Mouse (Mus musculus) left cerebral cortex, postnatal 36 days (tissue): ENCODE results near the gene Fam189b. TPM values are rescaled to one million over a fixed set of nuclear protein-coding genes. Genes with fewer than 3 reads are reported as not detected.
A peak's percentile ranks its signal among the peaks of the same experiment; 100 is the strongest.
"Not testable (repeated sequence)": the region's sequence is repeated elsewhere in the genome, so short reads cannot be mapped to it uniquely, and the experiment has no call there.

Experiments used
- DNase-seq, 2 experiments: peaks; one replicate each; pipeline ENCODE4 v3.0.0; 2021 to 2022; ENCODE audit warnings: low spot score in 2 of 2, mixed read lengths in 1 of 2
- intact Hi-C: fragments of 180-260 bp; cut with DNase I; formaldehyde crosslinking; loops from one replicate; pipeline ENCODE4 v1.15.1; 2025
- total RNA-seq, 2 experiments: library from RNA; stranded (reverse); gene quantifications; 2 replicates each; pipeline ENCODE4 v1.2.3; 2021

Fam189b gene
- total RNA-seq, 2 experiments from 2014 or later = 59.3 to 60.3 TPM

- intact Hi-C loops = loop anchor here (5.0 kb wide), 1 partner anchor 46 kb away; no protein-coding TSS in a partner anchor
- peak; percentile 83 for DNase-seq
Measured at GRCm38 (mm10) chr3:89195979-89196877, 13.3 kb downstream of the Fam189b start.

GRCm38 (mm10) chr3:89199839-89200238 lies 16.9 kb downstream of the Fam189b start:
- intact Hi-C loops = loop anchor here (5.0 kb wide), 1 partner anchor 42 kb away; no protein-coding TSS in a partner anchor
- DNase-seq = no peak

- intact Hi-C loops = no loop called here
- DNase-seq = peak; percentile 78 to 84
Measured at GRCm38 (mm10) chr3:89202253-89203141, 19.6 kb downstream of the Fam189b start, which contains the start of gene Gba. Gba (plus strand) TSS chr3:89202928.

GRCm38 (mm10) chr3:89203142-89203514 lies 20.2 kb downstream of the Fam189b start:
- DNase-seq = no peak
- intact Hi-C loops = no loop called here

GRCm38 (mm10) chr3:89206079-89206478 lies 23.1 kb downstream of the Fam189b start:
- intact Hi-C loops = no loop called here
- DNase-seq = no peak

- DNase-seq = no peak
Measured at GRCm38 (mm10) chr3:89206695-89207094, 23.8 kb downstream of the Fam189b start.

GRCm38 (mm10) chr3:89208075-89208657 lies 25.2 kb downstream of the Fam189b start:
- intact Hi-C loops = no loop called here
- DNase-seq = no peak

More at GRCm38 (mm10) chr3:89206695-89207094, 23.8 kb downstream of the Fam189b start:
- intact Hi-C loops = no loop called here

- DNase-seq = no peak
- intact Hi-C loops = no loop called here
Measured at GRCm38 (mm10) chr3:89208736-89209135, 25.8 kb downstream of the Fam189b start.

GRCm38 (mm10) chr3:89209731-89210130 lies 26.8 kb downstream of the Fam189b start:
- intact Hi-C loops = loop anchor here (5.0 kb wide), 1 partner anchor 117 kb away; the partner anchor contains the start of gene Rusc1
- DNase-seq = no peak

GRCm38 (mm10) chr3:89210162-89210561 lies 27.2 kb downstream of the Fam189b start:
- intact Hi-C loops = loop anchor here (5.0 kb wide), 1 partner anchor 118 kb away; the partner anchor contains the start of gene Rusc1
- no peak for DNase-seq

GRCm38 (mm10) chr3:89210731-89211130 lies 27.8 kb downstream of the Fam189b start:
- intact Hi-C loops = loop anchor here (5.0 kb wide), 1 partner anchor 118 kb away; the partner anchor contains the start of gene Rusc1
- no peak for DNase-seq

GRCm38 (mm10) chr3:89213803-89214530 lies 31.0 kb downstream of the Fam189b start:
- peak; percentile 92 to 93 for DNase-seq
- intact Hi-C loops = loop anchor here (5.0 kb wide), 1 partner anchor 122 kb away; the partner anchor contains the start of gene Rusc1

GRCm38 (mm10) chr3:89214681-89215411 lies 31.9 kb downstream of the Fam189b start, which contains the start of gene Thbs3:
Thbs3 (plus strand) TSS chr3:89215180.
- no peak for DNase-seq
- intact Hi-C loops = loop anchor here (5.0 kb wide), 1 partner anchor 123 kb away; the partner anchor contains the start of gene Rusc1

GRCm38 (mm10) chr3:89215853-89216252 lies 32.9 kb downstream of the Fam189b start:
- intact Hi-C loops = no loop called here
- peak; percentile 75 to 83 for DNase-seq

- DNase-seq, intact Hi-C loops: not testable (repeated sequence)
Measured at GRCm38 (mm10) chr3:89216407-89216806, 33.5 kb downstream of the Fam189b start.

GRCm38 (mm10) chr3:89218271-89218670 lies 35.3 kb downstream of the Fam189b start:
- intact Hi-C loops = no loop called here
- no peak for DNase-seq

GRCm38 (mm10) chr3:89219546-89219945 lies 36.6 kb downstream of the Fam189b start:
- intact Hi-C loops = no loop called here
- DNase-seq = no peak

- intact Hi-C loops = no loop called here
- DNase-seq = no peak
Measured at GRCm38 (mm10) chr3:89221167-89221566, 38.2 kb downstream of the Fam189b start.
